Mouse (Mus musculus) activated CD4-positive, CD25-positive, alpha-beta regulatory T cell, adult 4 months (primary cell): ENCODE data around the gene Tspan4. TPM values are rescaled to one million over a fixed set of nuclear protein-coding genes. Genes with fewer than 3 reads are reported as not detected.

Experiments used
- ATAC-seq: one replicate; pipeline ENCODE4 v1.8.0; 2017
- polyA plus RNA-seq, 2 experiments: library from polyadenylated mRNA; unstranded; fragments of 100-300 nt; shearing (Covaris generic); gene quantifications; one replicate each; pipeline ENCODE4 v1.2.1; 2017

The Tspan4 gene
- polyA plus RNA-seq, 2 experiments from 2014 or later = 1.5 to 2.7 TPM

GRCm38 (mm10) chr7:141477578-141478269 is 2.7 kb downstream of the Tspan4 start:
- ATAC-seq = no peak

GRCm38 (mm10) chr7:141478270-141478748 is 3.3 kb downstream of the Tspan4 start:
- no peak for ATAC-seq

GRCm38 (mm10) chr7:141480842-141481497 is 5.9 kb downstream of the Tspan4 start:
- ATAC-seq = peak; percentile 93

DNA sequence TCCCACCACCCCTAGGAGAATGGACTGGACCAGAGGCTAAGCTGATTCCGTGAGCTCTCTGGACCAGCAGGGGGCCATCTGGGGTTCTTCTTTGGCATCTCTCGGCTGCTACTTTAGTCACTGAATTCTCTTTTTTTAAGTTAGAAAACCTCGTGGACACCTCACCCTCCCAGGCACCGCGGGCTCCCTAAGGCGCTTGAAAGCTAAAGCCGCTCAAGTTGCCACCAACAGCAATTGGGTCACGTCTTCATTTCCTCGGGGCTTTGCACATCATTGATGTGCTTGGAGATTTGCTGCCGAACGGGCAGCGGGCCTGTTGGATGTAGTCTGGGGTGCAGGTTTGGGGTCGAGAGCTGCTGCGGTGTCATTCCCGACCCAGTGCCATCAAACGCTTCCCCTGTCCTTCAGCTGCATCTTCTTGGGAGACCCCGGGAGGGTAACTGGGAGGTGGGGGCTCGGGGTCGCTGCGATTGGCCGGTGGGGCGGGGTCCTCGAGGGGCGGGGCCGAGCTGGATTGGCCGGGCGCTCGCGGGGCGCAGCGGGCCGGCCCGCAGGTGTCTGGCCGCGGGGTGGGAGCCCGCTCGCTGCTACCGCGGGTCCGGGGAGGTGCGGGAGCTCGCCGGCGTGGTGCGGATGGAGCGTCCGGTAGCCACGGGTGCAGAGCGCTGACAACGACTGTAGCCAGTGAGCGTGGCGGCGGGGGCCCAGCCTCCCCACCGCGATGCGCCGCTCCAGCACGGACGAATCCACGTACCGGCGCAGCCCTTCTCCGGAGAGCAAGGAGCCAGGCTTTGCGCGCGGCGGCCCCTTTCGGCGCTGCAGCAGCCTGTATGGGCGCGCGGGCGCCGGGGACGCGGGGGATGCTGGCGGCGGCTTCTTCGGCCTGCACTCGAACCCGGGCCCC is 6.7 kb downstream of the Tspan4 start:
- ATAC-seq = no peak

DNA sequence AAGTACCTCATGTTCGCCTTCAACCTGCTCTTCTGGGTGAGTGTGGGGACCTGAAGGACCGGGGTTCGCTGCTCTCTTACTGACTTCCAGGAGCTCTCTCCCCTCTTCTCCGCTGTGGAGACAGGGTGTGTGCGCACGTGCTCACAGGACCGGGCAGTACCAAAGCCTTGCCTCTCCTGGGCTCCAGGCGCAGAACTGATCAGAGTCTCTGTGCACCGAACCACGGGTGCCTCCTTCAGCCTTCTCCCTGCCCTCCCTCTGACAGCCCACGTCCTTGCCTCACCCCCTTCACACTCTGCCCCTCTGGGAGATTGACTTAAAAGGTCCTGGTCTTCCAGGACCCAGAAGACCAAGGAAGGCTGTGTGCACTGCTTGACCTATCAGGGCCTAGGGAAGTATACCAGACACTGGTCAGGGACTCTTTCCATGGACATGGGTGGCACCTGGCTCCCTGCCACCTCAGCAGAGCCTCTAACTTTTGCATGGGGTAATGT is 7.5 kb downstream of the Tspan4 start:
- no peak for ATAC-seq

GRCm38 (mm10) chr7:141483114-141483653 is 8.1 kb downstream of the Tspan4 start:
- no peak for ATAC-seq

- ATAC-seq = no peak
Measured at GRCm38 (mm10) chr7:141484186-141485120, 9.4 kb downstream of the Tspan4 start.

DNA sequence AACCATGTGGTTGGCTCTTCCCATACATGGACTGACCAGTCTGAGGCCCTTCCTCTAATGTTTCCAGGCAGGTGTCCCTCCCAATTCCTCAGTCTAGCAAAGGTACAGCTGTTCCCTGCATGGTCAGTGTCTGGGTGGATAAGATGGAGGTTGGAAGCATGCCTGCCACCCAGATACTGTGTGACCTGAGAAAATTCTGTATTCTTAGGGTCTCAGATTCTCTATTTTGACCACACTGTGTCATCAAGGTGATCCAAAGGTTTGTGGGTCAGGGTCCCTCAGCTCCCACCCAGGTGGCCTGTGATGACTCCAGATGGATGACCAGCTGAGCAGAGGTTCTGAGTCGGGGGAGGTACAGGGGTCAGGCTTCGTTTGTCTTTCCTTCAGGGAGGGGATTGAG is 10.1 kb downstream of the Tspan4 start:
- ATAC-seq = no peak

DNA sequence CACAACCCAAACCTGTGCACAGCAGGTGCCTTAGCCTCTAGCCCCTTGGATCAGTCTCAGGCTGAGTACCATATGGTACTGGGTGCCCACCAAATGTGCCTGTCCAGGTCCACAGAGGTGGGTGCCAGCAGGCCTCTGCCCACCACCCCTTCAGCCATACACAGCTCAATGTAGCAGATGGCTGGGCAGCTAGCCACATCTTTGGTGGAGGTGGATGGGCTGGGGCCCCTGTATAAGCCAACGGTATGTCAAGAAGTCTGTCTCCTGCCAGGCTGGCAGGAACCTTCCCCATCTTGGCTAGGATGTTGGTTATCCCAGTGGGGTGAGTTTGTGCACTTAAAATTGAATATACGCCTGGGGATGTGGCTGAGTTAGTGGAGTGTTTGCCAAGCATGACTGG is 10.6 kb downstream of the Tspan4 start:
- no peak for ATAC-seq

DNA sequence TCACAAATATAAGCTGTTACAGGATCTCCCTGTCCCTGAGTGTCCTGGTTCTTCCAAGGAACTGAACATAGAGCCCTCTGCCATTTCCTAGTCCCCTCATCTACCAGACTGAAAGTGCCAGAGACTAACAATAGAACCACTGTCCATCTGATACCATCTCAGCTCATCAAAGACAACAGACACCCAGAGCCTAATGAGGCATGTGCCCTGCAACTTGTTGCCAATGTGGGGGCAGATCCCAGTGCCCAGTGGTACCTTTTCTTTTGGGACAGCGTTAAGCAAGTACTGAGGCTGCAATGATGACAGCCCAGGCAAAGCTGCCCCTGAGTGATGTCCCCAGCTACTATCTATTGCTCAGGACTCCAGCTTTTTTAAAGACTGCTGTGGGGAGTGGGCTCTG is 11.2 kb downstream of the Tspan4 start:
- no peak for ATAC-seq

DNA sequence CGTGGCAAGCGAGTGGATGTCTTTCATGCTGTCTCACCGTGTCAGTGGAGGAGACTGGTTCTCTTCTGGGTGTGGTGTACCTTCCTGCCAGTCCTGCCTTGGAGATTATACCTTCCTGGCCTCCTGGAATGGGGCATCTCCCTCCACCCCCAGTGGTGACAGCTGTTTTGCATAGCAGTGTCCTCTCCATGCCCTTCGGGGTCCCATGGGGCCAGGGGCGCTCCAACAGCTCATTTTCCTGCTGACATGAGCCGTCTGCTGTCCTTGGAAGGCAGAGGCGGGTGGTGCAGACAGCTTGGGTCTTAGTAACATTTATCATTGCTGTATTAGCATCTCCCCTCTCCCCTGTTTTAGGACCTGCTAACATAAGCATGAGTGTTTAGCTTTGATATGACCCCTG is 12.1 kb downstream of the Tspan4 start:
- no peak for ATAC-seq

- no peak for ATAC-seq
Measured at GRCm38 (mm10) chr7:141491151-141491550, 16.1 kb downstream of the Tspan4 start.

DNA sequence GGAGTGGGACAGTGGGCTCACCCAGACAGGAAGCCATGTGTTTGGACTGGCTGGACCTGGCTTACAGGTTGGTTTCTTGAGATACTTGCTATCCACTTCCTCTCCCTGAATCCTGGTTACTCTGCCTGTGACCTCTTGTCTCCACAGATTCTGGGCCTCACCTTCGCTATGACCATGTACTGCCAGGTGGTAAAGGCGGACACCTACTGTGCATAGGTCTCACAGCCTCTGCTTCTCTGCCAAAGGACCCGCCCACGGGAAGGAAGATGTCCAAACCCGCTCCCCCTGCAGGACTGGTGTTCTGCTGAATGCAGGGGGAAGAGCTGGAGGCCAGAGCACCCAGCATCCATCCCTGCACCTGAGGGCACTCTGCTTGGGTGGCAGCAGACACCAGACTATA is 17.7 kb downstream of the Tspan4 start:
- no peak for ATAC-seq

DNA sequence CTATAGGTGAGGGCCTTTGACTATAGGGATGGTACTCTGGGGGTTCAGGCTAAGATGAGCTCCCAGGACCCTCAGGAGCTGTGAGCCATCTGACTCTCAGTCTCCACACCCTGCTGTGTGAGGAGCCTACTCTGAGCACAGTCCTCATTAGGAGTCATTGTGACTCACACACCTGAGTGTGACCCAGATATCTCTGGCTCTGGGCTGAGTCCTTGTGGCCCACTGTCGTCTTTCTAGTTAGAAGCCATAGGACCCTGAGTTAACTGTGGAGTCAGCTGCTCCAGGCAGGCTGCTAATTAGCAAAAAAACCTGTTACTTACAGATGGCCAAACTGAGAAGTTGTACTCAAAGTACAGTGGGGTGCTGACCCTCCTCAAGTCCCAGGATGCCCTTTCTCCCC is 18.7 kb downstream of the Tspan4 start:
- no peak for ATAC-seq

GRCm38 (mm10) chr7:141495379-141495778 is 20.3 kb downstream of the Tspan4 start:
- ATAC-seq = no peak

DNA sequence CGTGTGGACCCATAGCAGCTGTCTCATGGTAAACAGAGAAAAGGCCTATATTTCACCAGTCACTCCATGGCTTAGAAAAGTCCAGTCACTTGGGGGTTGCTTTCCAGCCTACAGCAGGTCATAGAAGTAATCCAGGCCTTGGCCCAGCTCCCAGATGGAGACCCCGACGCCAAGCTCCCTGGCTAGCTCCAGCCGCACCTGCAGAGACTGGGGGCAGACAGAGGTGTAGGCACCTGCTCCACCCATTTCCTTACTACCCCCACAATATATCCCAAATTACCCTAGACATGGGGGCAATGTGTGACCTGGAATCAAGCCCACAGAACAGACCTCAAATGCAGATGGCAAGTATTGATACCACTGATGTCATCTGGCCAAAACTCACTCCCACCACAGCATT is 20.9 kb downstream of the Tspan4 start:
- no peak for ATAC-seq

DNA sequence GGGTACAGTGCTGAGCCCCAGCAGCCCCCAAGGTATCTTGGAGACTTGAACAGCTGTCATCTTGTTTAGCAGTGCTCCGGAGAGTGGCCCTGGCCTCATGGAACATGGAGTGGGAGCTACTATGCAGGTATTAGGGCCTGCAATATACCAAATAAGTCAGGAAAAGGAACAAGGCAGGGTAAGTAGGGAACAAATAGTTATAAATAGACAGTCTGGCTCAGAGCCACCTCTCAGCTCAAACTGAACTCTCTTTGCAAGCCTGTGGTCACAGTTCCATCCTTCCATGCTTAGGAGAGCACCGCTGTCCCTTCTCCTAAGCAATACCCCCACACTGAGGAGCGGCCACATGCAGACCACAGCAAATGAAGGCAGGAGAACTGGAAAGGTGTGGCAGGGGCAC is 22.6 kb downstream of the Tspan4 start:
- no peak for ATAC-seq

DNA sequence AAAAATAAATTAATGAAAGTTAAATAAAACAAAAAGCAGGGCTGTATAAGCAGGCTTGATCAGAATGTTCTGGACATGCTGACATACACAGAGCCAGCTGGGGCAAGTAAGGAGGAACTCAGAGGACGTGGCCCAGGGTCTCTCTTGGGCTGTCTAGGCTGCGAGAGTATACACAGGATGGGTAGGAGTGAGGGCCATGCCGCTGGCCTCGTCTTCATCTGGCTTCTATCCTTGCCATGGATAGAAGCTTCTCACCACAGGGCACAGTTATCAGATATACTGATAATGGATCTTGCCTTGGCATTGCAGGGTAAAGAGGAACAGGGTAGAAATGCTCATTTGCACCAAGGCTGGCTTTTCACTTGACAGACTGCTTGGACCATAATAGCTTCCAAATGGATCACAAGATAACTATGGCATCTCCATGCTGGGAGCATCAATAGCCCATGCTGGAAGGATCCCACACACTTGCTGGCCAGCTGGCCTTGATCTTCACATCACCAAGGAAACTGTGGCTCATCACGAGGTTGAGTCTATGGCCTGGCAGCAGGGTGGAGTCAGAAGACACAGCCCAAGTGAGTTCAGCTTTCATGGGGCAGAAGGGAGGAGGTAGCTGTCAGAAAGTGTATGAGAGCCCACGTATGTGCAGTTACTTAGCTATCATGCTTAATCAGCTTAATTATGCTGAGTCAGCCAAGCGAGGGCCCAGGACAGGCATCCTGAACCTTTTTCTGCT is 26.9 kb downstream of the Tspan4 start:
- no peak for ATAC-seq

- ATAC-seq = no peak
Measured at GRCm38 (mm10) chr7:141502556-141502905, 27.5 kb downstream of the Tspan4 start.

GRCm38 (mm10) chr7:141506278-141506677 is 31.2 kb downstream of the Tspan4 start:
- ATAC-seq = no peak

DNA sequence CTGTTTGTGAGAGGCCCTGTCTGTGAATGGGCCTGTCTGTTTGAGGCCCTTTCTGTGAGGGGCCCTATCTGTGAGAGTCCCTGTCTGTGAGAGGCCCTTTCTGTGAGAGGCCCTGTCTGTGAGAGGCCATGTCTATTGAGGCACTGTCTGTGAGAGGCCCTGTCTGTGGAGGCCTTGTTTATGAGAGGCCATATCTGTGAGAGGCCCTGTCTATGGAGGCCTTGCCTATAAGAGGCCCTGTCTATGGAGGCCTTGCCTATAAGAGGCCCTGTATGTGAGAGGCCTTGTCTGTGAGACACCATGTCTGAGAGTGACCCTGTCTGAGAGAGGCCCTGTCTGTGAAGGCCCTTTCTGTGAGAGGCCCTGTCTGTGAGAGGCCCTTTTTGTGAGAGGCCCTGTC is 33.1 kb downstream of the Tspan4 start:
- ATAC-seq = no peak
